Mouse (Mus musculus) Muller cell, postnatal 12 days (primary cell): ENCODE data around the gene Vps39.
A peak's percentile ranks its signal among the peaks of the same experiment; 100 is the strongest.

ENCODE experiments used
- DNase-seq: peaks from one replicate; pipeline ENCODE4 v3.0.0-alpha.2; 2015; ENCODE audit errors: inconsistent ontology term

Gene Vps39

DNA sequence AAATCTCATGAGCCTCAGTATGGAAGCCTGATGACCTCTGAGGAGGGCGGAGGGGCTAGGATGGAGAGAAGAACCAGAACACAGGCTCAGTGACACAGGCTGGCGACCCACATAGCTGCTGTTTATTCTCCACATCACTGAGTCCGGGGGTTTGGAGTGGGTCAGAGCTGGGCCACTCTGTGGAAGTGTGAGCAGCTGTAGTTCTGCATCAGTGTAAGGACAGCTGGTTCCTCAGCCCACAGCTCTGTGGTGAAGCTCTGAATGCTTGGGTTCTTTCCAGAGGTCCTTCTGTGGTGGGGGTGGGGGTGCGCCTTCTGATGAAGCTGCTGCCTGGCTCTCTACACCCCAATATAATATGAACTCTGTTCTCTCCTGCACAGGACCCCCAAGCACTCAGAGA is 53.1 kb downstream of the Vps39 start:
- DNase-seq = no peak

DNA sequence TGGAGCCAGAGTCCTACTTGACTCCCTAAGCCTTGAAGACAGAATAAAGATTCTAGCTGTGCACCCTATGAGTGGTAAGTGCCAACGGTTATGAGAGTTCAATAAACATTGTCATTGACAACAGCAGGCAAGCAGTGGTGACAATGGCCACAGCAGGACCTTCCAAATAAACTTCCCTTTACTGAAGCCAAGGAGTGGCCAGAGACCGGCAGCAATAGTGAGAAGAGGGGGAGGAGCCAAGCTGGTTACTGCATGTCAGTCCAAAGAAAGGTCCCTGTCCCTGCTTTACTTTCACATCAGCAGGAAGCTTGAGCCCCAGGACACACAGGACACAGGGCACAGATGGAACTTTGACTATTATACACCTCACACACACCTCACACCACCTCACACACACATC is 56.8 kb downstream of the Vps39 start:
- DNase-seq = no peak

DNA sequence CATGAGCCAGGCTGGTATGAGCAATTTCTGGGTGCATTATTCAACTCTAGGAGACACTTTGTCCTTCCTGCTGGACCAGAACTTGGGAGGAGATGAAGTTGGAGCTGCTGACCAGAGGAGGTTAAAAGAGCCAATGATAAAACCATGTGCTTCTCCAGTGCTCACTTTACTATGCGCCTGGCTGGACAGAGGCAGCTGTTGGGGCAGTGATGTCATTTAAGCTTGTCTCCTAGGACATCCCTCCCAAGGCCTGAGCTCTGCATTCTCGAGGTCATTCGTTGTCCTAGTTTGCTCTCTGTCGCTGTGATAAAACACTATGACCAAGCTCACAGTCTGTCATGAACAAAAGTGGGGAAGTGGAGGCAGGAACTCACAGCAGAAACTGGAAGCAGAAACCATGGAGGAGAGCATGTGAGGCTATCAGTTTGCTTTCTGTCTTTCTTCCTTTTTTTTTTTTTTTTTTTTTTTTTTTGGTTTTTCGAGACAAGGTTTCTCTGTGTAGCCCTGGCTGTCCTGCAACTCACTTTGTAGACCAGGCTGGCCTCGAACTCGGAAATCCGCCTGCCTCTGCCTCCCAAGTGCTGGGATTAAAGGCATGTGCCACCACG is 61.4 kb downstream of the Vps39 start:
- no peak for DNase-seq

DNA sequence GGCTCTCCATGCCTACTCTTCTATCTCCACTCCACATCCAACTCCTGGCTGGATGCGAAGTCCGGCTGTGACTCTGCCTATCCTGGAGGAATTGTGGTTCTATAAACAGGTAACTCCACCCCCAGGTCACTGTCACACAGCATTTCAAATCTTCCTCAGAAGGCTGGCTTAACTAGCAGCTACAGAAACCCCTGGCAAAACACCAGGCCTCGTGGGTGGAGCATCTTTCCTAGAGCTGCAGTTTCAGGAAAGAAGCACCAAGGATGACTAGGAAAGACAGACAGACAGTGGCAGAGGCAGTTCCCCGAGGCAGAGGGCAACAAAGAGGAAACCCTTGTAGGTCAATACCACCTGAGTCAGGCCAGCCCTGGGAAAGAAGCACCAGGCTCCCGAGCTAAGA is 63.9 kb downstream of the Vps39 start, which contains the start of gene Pla2g4d:
Gene Pla2g4d (minus strand): TSS at position 203 of the 400 bp plus-strand sequence.
- DNase-seq = no peak

DNA sequence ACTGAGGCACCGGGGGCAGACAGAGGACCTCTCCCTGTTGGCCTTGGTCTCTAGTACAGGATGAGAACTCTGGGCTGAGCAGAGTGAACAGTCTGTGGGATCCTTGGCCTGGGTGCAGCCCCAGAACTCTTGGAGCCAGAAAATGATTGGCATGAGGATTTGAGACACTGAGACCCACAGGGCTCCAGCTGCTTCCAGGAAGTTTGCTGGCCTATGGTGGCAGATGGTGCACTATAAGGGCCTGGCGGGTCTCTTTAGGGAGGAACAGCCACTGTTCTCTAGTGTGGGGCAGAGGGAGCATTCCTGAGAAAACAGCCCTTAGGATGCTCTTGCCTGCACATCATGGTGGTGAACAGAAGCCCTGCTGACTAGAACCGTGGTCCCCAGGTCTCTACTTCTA is 64.5 kb downstream of the Vps39 start:
- DNase-seq = no peak

DNA sequence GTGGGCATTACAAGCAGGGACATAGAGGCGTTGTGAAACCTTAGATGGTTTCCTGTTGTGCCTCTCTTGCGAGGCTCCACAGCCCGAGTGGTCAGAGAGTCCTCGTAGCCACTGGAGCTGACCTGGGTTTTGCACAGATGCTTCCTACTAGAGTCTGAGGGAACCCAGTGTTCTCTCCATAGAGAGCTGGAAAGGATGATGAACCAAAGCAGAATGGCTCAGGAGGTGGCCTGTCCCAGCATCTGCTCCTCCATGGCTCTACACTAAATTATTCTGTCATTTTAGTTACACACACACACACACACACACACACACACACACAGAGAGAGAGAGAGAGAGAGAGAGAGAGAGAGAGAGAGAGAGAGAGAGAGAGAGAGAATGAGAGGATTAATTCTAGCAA is 67.3 kb downstream of the Vps39 start:
- no peak for DNase-seq

DNA sequence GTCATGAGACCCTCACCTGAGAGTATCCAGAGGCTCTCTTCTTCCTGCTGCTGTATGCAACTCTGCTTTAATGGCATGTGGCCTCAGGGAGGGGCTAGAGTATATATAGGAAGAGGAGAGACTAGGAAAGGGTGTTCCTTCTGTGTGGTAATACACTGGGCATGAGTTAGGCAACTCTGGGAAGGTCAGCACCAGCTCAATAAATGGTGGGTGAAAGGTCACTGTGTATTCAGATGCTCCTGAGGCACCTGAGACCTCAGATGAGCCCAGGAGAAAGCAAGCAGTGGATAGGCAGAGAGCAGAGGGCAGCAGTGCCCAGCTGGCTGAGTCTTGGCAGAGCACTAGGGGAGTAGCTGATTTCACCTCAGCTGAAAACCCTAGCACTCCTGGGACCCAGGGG is 68.2 kb downstream of the Vps39 start:
- no peak for DNase-seq

DNA sequence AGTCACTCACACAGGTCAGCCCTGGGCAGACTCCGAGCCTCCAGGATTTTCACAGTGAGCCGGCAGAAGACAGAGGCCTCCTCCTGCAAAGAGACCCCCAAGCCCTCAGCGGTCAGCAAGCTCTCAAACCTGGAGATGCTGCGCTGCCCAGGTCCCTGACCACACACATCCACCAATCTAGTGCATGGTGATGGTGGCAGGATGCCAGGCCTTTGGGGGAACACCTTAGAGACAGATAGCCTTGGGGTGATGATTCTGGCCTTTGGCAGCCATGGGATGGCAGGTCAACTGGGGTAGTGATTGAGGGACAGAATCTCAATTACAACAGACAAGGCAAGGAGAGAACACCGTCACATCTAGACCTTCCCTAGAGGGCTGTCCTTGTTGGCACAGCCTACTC is 68.8 kb downstream of the Vps39 start:
- no peak for DNase-seq

DNA sequence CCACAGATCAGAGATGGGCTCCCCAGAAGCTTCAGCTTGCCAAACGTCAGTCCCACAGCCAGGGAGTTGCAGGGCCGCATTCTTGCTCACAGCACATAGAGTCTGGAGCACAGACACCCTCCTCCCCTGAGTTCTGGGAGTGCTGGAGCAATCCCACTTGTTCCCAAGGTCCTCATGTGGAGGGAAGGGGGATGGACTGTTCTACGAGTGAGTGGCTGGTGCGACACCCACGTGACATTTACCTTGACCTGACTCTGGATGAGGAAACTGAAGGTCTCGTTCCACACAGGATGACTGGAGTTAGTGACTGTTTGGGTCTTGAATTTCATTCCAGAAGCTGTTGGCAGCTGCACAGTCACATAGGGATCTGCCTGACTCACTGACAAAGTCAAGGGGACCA is 69.4 kb downstream of the Vps39 start:
- DNase-seq = no peak

DNA sequence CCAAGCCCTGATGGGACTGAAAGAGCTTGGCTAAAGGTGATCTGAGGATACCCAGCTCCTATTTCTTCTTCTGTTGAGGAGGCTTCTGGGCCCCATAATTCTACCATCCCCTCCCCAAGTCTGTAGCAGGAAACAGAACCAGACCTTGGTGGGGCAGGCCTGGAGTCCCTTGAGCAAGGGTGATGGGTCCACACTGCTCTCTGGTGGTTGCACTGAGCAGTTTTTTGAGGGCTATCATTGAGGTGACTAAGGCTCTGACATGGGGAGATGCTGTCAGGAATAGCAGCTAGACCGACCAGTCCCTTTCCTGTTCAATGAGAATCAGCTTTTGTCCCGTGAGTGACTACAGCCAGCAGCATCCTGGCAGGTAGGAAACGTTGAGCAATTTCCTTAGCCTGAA is 71.7 kb downstream of the Vps39 start:
- DNase-seq = no peak

DNA sequence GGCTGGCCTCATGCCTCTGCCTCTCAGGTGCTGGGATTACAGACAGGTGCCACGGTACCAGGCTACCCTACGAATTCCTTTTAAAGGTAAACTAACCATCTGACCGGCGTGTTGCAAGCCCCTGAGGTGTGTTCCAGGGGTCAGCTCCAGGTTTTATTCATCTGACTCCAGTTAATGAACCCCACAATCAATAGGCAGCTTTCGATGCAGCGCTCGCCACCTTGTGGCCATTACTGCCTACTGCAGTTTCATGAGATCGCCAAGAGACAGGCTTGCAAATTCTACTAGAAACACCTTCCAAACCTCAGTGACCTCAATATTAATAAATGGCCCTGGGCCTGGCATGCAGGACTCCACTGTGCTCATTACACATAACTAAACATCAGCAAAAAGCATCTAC is 73.0 kb downstream of the Vps39 start:
- DNase-seq = peak; percentile 25

DNA sequence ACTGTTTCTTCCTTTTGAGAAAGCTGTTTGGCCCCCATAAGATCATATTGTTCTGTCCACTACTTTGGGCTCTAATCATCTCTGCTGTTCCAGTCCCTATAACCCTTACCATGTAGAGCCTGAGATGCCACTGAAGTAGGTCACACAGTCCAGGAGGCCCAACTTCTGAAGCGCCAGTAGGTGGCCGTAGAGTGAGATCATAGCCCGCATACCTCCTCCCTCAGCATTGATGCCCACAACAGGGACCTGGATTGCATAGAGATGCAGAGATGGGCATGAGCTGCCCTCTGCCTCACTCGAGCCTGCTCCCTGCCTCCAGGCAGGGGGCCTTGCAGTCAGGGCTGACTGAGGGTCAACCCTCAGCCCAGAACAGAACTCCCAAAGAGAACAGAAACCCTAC is 76.0 kb downstream of the Vps39 start:
- no peak for DNase-seq

DNA sequence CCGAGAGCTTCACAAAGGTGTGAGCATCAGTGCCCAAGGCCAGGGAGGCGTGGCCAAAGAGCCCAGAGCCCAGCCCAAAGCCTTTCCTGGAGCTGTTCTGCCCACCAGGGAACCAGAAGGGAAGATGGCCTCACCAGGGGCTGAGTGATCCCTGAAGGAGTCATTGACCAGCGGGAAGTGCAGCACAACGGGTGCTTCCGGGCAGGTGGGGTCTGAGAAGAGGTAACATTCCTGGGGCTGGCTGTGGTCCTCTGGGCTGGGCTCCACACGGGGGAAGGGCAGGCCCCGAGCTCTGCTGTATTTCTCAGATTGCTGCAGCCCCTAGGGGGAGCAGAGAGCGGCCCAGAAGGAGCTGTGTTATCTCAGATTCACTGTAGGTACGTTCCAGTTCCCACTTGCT is 84.3 kb downstream of the Vps39 start:
- no peak for DNase-seq
